Mouse (Mus musculus) thymus, postnatal 4 days (tissue): ENCODE measurements around the gene 4930402H24Rik.

Experiments
- DNase-seq: peaks from one replicate; pipeline ENCODE4 v3.0.0; 2021

Gene 4930402H24Rik

GRCm38 (mm10) chr2:130905751-130906583, at the start of gene 4930402H24Rik, which contains the start of gene Atrn:
Gene 4930402H24Rik (minus strand): TSS chr2:130906406.
Gene Atrn (plus strand): TSS chr2:130906495.
- DNase-seq: peak; percentile 96

GRCm38 (mm10) chr2:130950548-130950947, 44.3 kb upstream of the 4930402H24Rik start:
- DNase-seq: peak; percentile 89

GRCm38 (mm10) chr2:130949781-130950180, 43.6 kb upstream of the 4930402H24Rik start:
- DNase-seq: no peak

DNA sequence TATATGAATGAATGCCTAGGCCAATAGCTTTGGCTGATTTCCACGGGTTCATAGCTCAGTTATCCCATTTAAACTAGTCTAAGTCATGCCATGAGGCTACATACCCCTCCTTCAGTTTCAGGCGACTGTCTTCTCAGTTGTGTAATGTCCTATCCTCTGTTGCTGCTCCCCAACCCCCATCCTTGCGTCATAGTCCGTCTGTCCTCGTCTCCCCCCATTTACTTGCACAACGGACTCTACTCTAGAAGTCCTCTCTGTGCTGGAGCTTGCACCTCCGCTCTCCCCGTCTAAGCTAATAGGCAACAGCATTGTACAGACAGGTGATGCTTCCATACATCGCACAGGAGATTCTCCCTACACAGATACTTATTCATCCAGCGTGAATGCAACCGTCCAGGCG, 26.7 kb upstream of the 4930402H24Rik start:
- DNase-seq: no peak

DNA sequence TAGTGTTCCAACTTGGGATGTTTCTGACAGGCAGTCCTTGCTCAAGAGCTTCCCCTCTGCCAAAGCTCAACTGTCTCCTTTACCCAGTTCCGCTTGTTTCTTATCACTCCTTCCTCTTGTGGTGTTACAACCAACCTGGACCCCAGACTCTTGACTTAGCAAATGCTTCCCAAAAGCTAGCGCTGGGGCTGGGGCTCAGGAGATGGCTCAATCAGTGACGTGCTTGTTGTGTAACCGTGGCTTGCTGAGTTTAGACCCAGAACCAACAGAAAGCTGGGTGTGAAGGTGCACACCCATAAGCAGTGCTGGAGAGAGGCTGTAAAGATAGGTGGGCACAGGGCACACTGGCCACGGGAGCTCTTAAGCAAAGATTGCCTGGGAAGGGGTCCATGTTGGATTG, 23.8 kb upstream of the 4930402H24Rik start:
- DNase-seq: no peak

DNA sequence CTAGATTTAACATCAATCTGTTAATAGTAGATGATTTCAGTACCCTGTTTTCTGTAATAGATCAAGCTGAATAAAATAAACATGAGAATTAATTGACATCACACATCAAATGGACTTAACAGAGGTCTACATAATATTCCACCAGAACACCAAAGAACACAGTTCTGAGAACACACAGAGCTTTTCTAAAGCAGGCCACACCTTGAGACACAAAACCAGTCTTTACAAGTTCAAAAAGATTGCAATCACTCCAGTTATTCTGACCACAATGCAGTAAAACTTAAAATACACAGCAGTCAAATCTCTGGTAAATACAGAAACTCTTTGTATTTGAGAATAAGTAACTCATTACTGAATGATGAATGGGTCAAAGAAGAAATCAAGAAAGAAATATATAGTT, 22.3 kb upstream of the 4930402H24Rik start:
- DNase-seq: no peak

GRCm38 (mm10) chr2:130928031-130928430, 21.8 kb upstream of the 4930402H24Rik start:
- DNase-seq: no peak

GRCm38 (mm10) chr2:130924950-130925349, 18.7 kb upstream of the 4930402H24Rik start:
- no peak for DNase-seq

DNA sequence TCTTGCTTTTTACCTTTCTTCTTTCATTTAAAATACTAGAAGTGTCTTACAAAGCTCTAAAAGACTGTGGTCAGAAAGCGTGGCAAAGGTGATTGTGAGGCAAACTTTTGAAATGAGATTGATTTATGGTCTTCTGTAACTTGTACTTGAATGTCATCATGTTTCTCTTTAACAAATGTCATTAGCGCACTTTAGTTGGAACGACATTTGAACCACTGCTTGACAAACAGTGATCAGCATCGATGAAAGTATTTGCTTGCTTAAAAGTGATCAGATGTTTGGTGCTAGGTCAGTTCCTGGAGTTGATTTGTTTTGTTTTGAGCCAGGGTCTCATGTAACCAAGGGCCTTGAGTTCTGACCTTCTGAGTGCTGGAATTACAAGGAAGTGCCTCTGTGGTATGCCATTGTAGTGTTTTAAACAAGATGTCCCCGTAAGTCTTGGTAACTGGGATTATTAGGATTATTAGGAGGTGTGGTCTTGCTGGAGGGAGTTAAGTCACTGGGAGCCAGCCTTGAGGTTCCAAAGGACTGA, 12.9 kb upstream of the 4930402H24Rik start:
- no peak for DNase-seq

DNA sequence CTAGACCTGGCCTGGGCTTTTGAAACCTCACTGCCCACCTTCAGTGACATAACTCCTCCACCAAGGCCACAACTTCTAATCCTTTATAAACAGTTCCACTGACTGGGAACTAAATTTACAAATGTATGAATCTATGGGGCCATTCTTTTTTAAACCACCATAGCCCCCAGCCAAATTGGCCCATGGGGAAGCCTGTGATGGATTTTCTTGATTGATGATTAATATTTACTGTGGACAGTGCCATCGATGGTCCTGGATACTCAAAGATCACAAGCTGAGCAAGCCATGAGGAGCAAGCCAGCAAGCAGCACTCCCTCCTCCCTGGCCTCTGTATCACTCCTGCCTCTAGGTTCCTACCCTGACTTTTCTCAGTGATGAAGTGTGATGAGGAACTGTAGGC, 11.5 kb upstream of the 4930402H24Rik start:
- no peak for DNase-seq

- no peak for DNase-seq
Observed at GRCm38 (mm10) chr2:130916521-130917147, 10.4 kb upstream of the 4930402H24Rik start.

- no peak for DNase-seq
Observed at GRCm38 (mm10) chr2:130914873-130915272, 8.7 kb upstream of the 4930402H24Rik start.

GRCm38 (mm10) chr2:130911691-130912090, 5.5 kb upstream of the 4930402H24Rik start:
- DNase-seq: no peak

- no peak for DNase-seq
Observed at GRCm38 (mm10) chr2:130906584-130907315, 544 bp upstream of the 4930402H24Rik start.

DNA sequence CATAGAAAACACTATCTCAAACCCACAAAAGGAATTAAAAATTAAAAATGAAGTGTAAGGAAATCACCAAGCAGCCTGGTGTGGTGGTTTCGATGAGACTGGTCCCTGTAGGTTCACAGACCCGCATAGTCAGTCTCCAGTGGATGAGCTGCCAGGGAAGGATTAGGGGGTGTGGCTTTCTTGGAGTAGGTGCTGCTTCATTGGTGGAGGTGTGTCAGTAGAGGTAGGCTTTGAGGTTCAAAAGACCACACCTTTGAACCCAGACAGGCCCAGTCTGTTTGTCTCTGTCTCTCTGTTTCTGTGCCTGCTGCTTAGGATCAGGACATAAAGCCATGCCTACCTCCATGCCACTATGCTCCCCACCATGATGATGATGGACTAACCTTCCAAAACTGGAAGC, 7.4 kb downstream of the 4930402H24Rik start:
- DNase-seq: no peak

GRCm38 (mm10) chr2:130897856-130898255, 8.3 kb downstream of the 4930402H24Rik start:
- no peak for DNase-seq

DNA sequence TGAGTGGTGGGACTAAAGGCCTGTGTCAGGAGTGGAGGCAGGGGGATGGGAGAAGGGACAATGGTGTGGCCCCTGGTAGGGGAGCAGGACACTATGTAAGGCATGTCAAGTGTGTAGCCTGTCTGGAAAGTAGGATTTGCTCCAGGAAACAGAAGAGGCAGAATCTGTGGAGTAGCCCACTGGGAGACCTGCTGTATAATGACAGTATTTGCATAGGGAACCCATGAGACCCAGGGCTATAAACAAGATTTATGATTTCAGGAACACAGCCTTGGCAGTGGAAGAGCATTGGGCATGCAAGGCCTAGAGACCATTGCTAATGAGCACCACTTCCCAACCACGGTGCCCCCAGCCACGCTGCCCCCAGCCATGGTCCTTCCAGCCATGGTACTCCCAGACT, 9.3 kb downstream of the 4930402H24Rik start:
- no peak for DNase-seq

GRCm38 (mm10) chr2:130887456-130887855, 18.8 kb downstream of the 4930402H24Rik start:
- DNase-seq: no peak

DNA sequence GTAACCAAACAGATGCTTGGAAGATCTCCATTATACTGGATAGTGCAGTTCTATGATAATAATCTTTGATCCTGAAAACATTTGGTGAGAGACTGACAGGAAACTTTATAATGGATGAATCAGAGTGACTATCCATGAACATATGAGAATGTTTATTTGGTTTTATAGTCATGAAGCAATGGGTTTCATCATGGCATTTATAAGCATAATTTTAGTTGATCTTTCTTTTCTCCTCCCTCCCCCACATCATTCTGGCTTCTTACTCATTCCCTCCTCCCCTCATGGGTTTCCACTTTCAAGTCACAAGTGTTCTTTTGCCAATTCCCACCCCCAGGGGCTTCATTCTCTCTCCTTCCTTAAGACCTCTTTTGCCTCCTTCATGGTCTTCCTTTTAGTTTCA, 19.2 kb downstream of the 4930402H24Rik start:
- no peak for DNase-seq

DNA sequence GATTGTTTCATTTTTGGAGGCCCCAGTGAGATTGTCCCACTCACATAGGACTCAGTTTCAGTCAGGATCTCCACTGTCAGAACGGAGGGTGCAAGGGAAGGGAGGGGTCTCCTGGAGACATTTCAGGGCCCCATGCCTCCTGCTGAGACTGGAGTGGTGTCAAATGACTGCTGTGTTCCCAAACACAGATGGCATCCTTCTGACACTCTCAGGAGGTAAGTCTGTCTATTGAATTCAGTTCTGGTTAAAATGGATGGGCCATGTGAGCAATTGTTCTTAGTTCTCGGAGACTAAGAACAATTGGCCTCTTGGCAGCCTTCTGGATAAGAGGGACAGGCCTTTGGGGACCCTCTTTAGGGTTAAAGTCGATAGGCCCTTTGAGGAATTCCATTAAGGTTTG, 28.8 kb downstream of the 4930402H24Rik start:
- no peak for DNase-seq

DNA sequence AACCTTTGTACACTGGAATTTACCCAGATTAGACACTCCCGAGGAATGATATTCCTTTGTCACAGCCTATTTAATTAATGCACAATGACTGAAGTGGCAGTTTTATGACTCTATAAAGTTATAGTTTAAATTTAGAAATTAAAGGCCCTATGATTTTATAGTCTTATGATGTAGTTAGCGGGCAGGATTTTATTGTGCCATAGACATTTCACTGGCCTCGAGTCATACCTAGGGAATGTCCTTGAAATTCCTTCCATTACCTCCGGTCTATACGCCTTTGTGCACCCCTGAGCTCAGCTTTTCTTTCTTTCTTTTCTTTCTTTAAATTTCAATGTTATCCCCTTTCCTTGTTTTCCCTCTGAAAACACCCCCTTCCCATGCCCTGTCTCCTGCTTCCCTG, 35.3 kb downstream of the 4930402H24Rik start:
- no peak for DNase-seq

DNA sequence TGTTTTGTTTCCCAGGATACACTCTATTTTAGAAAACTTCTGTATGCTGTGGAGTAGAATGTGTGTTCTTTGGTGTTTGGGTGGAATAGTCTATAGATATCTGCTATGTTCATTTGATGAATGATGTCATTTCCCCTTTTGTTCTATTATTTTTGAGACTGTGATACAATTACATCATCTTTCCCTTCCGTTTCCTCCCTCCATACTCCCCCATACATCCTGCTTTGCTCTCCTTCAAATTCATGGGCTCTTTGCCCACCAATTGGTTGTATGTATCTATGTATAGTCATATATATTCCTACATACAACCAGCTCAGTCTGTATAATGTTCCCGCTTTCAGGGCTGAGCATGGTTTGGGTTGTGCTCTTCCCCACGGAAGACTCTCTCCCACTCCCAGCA, 44.1 kb downstream of the 4930402H24Rik start:
- DNase-seq: no peak

DNA sequence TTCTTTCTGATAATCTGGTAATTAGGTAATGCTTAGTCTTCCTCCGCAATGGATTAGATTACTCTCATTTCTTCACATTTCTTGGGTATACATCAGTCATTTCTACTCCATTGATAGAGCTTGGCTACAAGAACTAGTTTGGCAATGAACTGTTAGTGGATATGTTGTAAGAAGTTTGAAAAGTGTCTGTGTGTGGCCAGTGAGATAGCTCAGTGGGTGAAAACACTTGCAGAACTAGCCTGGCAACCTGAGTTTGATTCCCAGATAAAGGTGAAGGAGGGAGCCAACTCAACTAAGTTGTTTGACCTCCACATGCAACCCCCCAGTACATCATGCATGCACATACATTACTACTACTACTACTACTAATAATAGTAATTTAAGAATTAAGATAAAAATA, 53.2 kb downstream of the 4930402H24Rik start:
- no peak for DNase-seq
